Mouse (Mus musculus): Measurements from ENCODE around the gene Cbfb.

- TF ChIP-seq POLR2A (IDR thresholded peaks at IDR 0.05; ENCODE audit: borderline replicate concordance, control insufficient read depth, low read depth, low read length) (no peak), CTCF (IDR thresholded peaks at IDR 0.05; ENCODE audit: control insufficient read depth, insufficient read depth, low read length) (no peak)
These were observed 15.3 kb upstream of the Cbfb start for GRCm38 (mm10) chr8:105155091-105155745.

Data from bone marrow, adult 2 months (tissue).